Mouse (Mus musculus): ENCODE results near the gene Ptpa. TPM values are rescaled to one million over a fixed set of nuclear protein-coding genes. Genes with fewer than 3 reads are reported as not detected.

Ptpa gene
- polyA plus RNA-seq, 1 experiment = 83.8 TPM

GRCm38 (mm10) chr2:30440211-30440700 is 24.4 kb downstream of the Ptpa start:
- Histone ChIP-seq H3K4me1 (ENCODE audit: control insufficient read depth, insufficient read depth, insufficient read length, low read length) (peaks cover 43% of the 10 kb centered on the region), H3K27ac (replicated peaks; ENCODE audit: low read depth, low read length) (peak overlapping the region; percentile 99), H3K4me3 (ENCODE audit: insufficient read depth, low read depth, low read length) (no peak overlapping the region)

GRCm38 (mm10) chr2:30440701-30441517 is 25.1 kb downstream of the Ptpa start:
- peak overlapping the region; percentile 99 for H3K27ac ChIP-seq (replicated peaks; ENCODE audit: low read depth, low read length)
- peaks cover 49% of the 10 kb centered on the region for H3K4me1 ChIP-seq (ENCODE audit: control insufficient read depth, insufficient read depth, insufficient read length, low read length)
- peak overlapping the region; percentile 31 for H3K4me3 ChIP-seq (ENCODE audit: insufficient read depth, low read depth, low read length)

- peak overlapping the region; percentile 31 for H3K4me3 ChIP-seq (ENCODE audit: insufficient read depth, low read depth, low read length)
- H3K27ac ChIP-seq (replicated peaks; ENCODE audit: low read depth, low read length) = peak overlapping the region; percentile 99
- H3K4me1 ChIP-seq (ENCODE audit: control insufficient read depth, insufficient read depth, insufficient read length, low read length) = peaks cover 57% of the 10 kb centered on the region
Observed at GRCm38 (mm10) chr2:30441518-30442497, 26.0 kb downstream of the Ptpa start.

GRCm38 (mm10) chr2:30442498-30442890 is 26.7 kb downstream of the Ptpa start:
- peaks cover 63% of the 10 kb centered on the region for H3K4me1 ChIP-seq (ENCODE audit: control insufficient read depth, insufficient read depth, insufficient read length, low read length)
- H3K4me3 ChIP-seq (ENCODE audit: insufficient read depth, low read depth, low read length) = peak overlapping the region; percentile 26; the same call in 1 of the 2 replicates
- H3K27ac ChIP-seq (replicated peaks; ENCODE audit: low read depth, low read length) = peak overlapping the region; percentile 99

- H3K4me3 ChIP-seq (ENCODE audit: insufficient read depth, low read depth, low read length) = no peak overlapping the region
- peaks cover 67% of the 10 kb centered on the region for H3K4me1 ChIP-seq (ENCODE audit: control insufficient read depth, insufficient read depth, insufficient read length, low read length)
- peak overlapping the region; percentile 99 for H3K27ac ChIP-seq (replicated peaks; ENCODE audit: low read depth, low read length)
Observed at GRCm38 (mm10) chr2:30443281-30443680, 27.4 kb downstream of the Ptpa start.

GRCm38 (mm10) chr2:30444006-30444405 is 28.2 kb downstream of the Ptpa start:
- Histone ChIP-seq H3K27ac (replicated peaks; ENCODE audit: low read depth, low read length) (peak overlapping the region; percentile 69), H3K4me1 (ENCODE audit: control insufficient read depth, insufficient read depth, insufficient read length, low read length) (peaks cover 71% of the 10 kb centered on the region), H3K4me3 (ENCODE audit: insufficient read depth, low read depth, low read length) (no peak overlapping the region)

GRCm38 (mm10) chr2:30444450-30444849 is 28.6 kb downstream of the Ptpa start:
- peaks cover 71% of the 10 kb centered on the region for H3K4me1 ChIP-seq (ENCODE audit: control insufficient read depth, insufficient read depth, insufficient read length, low read length)
- no peak overlapping the region for H3K4me3 ChIP-seq (ENCODE audit: insufficient read depth, low read depth, low read length)
- H3K27ac ChIP-seq (replicated peaks; ENCODE audit: low read depth, low read length) = peak overlapping the region; percentile 94

GRCm38 (mm10) chr2:30445312-30445711 is 29.5 kb downstream of the Ptpa start:
- Histone ChIP-seq H3K4me3 (ENCODE audit: insufficient read depth, low read depth, low read length) (no peak overlapping the region), H3K4me1 (ENCODE audit: control insufficient read depth, insufficient read depth, insufficient read length, low read length) (peaks cover 64% of the 10 kb centered on the region), H3K27ac (replicated peaks; ENCODE audit: low read depth, low read length) (peak overlapping the region; percentile 94)

GRCm38 (mm10) chr2:30446891-30447826 is 31.3 kb downstream of the Ptpa start:
- H3K27ac ChIP-seq (replicated peaks; ENCODE audit: low read depth, low read length) = peak overlapping the region; percentile 94
- peaks cover 55% of the 10 kb centered on the region for H3K4me1 ChIP-seq (ENCODE audit: control insufficient read depth, insufficient read depth, insufficient read length, low read length)
- no peak overlapping the region for H3K4me3 ChIP-seq (ENCODE audit: insufficient read depth, low read depth, low read length)

- peak overlapping the region; percentile 94 for H3K27ac ChIP-seq (replicated peaks; ENCODE audit: low read depth, low read length)
- peaks cover 43% of the 10 kb centered on the region for H3K4me1 ChIP-seq (ENCODE audit: control insufficient read depth, insufficient read depth, insufficient read length, low read length)
- H3K4me3 ChIP-seq (ENCODE audit: insufficient read depth, low read depth, low read length) = no peak overlapping the region
Observed at GRCm38 (mm10) chr2:30448371-30448770, 32.5 kb downstream of the Ptpa start.

- H3K27ac ChIP-seq (replicated peaks; ENCODE audit: low read depth, low read length) = no peak overlapping the region
- peaks cover 26% of the 10 kb centered on the region for H3K4me1 ChIP-seq (ENCODE audit: control insufficient read depth, insufficient read depth, insufficient read length, low read length)
- no peak overlapping the region for H3K4me3 ChIP-seq (ENCODE audit: insufficient read depth, low read depth, low read length)
Observed at GRCm38 (mm10) chr2:30450530-30450929, 34.7 kb downstream of the Ptpa start.

GRCm38 (mm10) chr2:30451525-30451924 is 35.7 kb downstream of the Ptpa start:
- Histone ChIP-seq H3K4me3 (ENCODE audit: insufficient read depth, low read depth, low read length) (no peak overlapping the region), H3K4me1 (ENCODE audit: control insufficient read depth, insufficient read depth, insufficient read length, low read length) (peaks cover 16% of the 10 kb centered on the region), H3K27ac (replicated peaks; ENCODE audit: low read depth, low read length) (no peak overlapping the region)

GRCm38 (mm10) chr2:30453570-30453969 is 37.7 kb downstream of the Ptpa start:
- H3K27ac ChIP-seq (replicated peaks; ENCODE audit: low read depth, low read length) = no peak overlapping the region
- H3K4me1 ChIP-seq (ENCODE audit: control insufficient read depth, insufficient read depth, insufficient read length, low read length) = peaks cover under 1% of the 10 kb centered on the region
- no peak overlapping the region for H3K4me3 ChIP-seq (ENCODE audit: insufficient read depth, low read depth, low read length)

- H3K4me3 ChIP-seq (ENCODE audit: insufficient read depth, low read depth, low read length) = no peak overlapping the region
- H3K4me1 ChIP-seq (ENCODE audit: control insufficient read depth, insufficient read depth, insufficient read length, low read length) = no peaks in the 10 kb centered on the region
- H3K27ac ChIP-seq (replicated peaks; ENCODE audit: low read depth, low read length) = no peak overlapping the region
Observed at GRCm38 (mm10) chr2:30454587-30454986, 38.7 kb downstream of the Ptpa start.
